Mouse (Mus musculus): ENCODE results near the gene Zbtb16.

Gene Zbtb16

DNA sequence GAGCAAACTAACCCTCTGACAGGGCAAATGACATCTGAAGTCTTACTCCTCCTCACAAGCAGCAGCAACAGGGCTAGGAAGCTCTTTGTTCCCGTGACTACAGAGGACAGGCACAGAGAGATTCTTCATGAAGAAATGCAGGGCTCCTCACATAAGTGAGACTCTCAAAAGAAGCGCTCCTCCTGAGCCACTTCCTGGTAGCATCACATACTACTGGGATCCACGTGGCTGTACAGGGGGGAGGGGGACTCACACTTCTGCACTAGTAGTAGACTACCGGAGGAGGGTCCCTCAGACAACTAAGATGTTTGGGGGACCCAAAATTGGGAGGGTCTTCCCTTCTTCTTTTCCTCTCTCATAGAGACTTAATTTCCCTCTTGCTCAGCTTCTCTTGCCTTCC lies 139.7 kb downstream of the Zbtb16 start:
- DNase-seq = no peak

DNA sequence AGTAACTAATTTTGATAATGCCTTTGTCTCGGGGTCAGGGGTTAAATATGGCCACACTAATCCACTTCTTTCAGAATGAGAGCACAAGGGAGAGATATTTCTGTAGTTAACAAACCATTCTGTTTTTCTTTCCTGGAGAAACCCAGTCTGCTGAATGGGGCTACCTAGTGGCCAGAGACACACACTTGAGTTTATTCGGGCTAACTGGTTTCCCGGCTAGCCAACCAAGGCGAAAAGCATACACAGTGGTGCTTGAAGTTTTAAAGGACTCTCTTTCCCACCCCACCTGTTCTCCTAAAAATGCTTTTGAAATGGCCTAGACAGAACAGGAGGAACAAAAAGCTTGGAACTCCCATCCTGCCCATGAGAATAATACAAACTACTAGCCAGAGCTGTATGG lies 140.2 kb downstream of the Zbtb16 start:
- DNase-seq = no peak

DNA sequence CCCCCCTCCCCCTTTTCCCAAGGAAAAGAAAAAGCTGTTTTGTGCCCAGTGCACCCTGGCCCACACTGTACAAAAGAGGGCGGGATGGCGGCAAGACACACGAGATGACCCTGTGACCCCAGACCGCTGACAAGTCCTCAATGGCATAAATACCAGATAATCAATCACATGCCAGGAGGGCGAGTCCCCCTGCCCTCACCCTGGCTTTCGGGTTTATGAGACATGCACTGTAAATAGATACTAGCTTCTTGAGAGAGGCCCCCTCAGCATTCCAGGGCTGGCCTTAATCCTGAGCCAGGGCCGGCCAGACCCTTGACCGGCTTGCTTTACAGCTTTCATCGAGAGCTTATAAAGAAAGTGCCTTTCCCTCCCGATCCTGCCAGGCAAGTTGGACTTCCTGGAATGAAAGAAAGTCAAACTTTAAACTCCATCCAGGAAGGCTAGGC lies 141.4 kb downstream of the Zbtb16 start:
- no peak for DNase-seq

DNA sequence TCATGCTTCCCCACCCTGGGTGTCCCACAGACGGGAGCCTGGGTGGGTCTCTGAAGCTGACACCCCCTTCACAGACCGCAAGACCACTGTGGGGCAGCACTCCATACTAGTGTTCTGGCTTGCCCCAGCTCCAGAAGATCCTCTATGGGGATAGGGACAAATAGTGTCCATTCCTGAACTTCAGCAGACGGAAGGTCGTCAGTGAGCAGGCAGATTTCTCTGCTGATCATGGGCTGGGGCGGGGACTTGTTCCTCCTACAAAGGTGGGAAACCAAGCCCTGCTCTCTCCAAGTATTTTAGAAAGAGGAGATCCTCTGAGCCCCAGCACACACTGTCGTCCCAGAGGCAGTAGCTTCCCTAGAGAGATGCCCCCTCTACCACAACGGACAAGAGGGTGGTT lies 142.3 kb downstream of the Zbtb16 start:
- DNase-seq = no peak

DNA sequence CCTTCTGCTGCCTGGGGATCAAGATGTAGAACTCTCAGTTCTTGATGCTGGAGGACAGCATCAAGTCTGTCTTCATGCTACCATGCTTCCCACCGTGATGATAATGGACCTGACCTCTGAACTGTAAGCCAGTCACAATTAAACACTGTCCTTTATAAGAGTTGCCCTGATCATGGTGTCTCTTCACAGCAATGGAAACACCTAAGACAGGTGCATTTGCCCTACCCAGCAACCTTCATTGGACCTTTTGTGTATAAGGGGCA lies 146.4 kb downstream of the Zbtb16 start:
- no peak for DNase-seq

DNA sequence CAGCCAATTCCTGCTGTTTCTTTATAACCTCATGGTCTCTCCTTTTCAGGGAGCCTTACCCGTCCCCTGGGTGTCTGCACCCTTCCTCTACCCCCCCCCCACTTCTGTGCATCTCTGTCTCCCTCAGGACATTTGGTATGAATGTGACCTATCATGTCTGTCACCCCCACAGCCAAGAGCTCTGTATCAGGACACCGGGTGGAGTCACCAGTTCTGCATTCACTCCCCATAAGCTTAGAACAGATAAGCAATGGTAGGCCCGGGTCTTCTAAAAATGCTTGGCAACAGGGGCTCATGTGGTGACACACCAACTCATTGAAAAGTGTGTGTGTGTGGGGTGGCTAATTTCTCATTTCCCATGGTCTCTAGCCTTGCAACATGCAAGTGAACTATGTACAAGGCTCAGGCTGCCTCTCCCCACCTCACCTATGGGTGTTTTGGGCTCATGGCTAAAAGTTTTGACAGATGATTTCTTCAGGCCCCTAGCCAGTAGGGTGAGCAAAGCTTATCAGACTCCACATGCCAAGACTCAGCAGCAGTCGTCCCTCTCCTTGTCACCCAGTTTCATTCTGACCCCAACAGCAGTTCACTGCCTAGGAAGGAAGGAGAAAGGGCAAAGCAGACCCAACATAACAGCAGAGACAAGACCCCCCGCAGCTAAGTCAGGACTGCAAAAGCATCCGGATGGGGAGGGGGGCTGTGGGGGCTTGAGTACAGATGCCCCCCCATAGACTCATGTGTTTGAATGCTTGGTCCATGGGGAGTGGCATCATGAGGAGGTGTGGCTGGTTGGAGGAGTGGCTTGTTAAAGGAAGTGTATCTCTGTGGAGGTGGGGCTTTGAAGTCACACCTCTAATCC lies 146.9 kb downstream of the Zbtb16 start:
- DNase-seq = no peak

DNA sequence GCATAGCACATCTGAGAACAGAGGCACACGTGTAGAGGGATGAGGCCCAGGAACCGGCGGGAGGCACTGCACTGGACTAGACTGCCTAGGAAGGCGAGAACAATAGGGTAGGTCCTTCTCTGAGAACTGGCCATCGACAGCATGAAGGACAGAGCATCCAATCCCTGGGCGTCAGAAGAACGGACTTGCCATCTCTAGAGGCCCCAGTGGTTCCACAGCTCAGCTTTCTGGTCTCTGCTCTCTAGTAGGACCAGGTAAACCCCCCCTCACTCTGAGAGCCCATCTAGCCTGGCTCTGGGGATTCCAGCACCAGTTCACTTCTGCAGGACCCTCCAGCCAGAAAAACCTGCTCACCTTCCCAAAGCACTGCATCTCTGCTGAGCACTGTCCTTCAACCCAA lies 148.1 kb downstream of the Zbtb16 start:
- DNase-seq = no peak

DNA sequence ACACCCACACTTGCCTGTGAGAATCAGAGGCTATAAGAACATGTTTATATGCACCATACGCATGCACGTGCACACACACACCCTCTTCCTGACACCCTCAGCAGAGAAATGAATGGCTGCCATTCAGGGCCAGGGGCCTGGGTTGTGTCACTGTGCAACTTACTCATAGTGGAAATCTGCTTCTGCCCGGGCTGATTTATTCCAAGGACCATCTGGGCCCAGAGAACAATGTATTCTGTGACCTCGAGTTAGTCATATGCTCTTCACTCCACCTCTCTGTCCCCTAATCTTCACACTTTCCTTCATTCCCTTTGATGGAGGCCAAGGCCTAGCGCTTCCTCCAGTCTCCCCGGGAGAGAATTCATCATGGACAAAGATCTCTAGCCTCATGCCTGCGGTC lies 150.3 kb downstream of the Zbtb16 start:
- no peak for DNase-seq

DNA sequence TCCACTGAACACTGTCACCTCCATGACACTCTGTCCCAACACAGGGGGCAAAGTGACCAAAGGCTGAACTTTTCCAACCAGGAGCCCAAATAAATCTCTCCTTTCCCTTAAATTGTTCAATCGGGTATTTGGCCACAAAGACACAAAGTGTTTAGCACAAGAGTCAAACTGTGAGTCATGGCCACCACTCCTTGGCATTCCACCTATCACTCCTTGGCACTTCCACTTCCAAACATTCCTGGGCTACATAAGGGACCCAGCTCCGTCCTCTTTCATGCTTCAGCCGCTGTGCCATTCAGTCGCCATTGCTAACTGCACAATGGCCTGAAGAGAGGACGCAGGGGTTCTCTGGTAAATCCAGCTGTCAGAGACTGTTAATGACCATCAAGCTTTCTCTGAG lies 151.9 kb downstream of the Zbtb16 start:
- no peak for DNase-seq

DNA sequence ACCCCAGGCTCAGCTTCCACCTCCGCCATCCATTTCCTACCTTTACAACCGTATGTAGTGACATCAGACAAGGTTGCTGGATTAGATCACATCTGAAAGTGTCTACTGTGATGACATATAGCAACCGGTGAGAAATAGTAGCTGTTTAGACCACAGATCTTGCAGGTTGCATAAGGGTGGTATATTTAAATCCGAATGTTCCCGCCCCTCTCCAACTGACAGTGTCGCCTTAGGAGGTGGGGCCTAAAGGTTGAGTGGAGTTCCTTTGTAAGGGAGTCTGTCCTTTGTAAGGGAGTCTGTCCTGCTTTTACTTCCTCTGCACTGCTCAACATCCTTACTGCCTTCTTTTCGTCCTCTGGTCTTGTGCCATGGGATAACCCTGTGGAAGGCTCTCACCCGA lies 154.8 kb downstream of the Zbtb16 start:
- no peak for DNase-seq

DNA sequence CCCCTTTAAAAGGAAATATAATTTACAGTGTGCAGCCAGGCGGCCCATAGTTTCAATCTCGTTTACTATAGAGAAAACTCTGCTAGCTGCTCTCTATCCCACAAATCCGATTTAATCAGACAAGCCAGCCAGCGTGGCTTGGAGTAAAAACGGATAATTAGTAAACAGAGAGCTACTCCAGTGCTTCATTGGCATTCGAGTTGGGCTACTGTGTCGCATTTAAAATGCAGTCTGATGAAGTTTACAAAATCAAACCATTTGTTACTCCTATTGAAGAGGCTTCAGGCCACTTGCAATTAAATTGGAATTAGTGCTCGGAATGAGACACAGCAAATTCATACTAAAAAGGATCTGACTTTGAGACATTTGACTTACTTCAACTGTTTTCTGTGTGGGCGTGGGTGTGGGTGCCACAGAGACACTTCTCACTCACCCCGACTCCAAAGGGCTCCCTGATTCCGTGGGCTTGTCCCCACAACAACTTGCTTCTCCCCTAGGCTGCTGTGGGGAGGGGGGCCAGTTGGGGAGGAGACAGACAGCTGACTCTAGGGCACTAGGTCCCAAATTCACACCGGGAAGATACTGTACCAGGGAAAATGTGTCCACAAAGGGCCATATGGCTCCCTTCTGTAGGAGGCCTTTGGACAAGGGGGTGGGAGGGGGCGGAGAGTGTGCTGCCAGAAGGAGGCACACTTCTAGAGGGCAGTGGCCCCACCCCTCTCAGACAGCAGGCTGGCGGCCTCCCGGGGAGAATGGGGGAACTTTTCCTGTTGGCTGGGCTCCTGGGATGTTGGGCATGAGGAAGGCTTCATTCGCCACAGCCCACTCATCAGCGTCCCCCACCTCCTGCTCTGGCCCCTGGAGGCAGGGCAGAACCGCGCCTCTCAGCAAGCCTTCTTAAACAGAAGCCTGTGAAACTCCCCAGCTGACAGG lies 157.3 kb downstream of the Zbtb16 start:
- DNase-seq = no peak

DNA sequence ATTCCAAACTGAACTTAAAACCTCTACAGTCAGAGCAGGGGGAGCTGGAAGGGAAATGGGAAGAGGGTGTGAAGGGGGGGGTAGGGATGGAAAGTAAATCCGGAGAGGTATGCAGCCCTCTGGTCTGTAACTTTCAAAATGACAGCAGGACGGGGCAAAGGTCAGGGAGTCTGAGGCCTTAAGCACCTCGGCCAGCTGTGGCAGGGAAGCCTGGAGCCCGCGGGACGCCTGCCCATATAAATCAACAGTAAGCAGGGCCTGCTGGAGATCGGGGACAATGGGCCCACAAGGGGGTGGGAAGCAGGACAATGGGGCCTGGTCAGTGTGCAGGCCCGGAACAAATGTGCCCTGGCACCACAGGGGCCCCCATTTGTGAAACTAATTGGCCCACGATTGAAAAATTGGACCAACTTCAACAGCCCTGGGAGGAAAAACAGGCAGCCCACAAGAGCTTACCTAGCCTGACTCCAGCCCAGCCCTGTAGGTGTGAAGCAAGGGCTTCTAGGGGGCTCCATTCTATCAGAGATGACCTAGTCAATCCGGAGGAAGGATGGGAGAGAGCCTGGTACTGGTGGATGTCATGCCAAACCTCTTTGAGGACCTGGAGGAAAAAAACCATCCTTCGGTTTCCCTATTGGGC lies 160.8 kb downstream of the Zbtb16 start:
- DNase-seq = peak; percentile 72

DNA sequence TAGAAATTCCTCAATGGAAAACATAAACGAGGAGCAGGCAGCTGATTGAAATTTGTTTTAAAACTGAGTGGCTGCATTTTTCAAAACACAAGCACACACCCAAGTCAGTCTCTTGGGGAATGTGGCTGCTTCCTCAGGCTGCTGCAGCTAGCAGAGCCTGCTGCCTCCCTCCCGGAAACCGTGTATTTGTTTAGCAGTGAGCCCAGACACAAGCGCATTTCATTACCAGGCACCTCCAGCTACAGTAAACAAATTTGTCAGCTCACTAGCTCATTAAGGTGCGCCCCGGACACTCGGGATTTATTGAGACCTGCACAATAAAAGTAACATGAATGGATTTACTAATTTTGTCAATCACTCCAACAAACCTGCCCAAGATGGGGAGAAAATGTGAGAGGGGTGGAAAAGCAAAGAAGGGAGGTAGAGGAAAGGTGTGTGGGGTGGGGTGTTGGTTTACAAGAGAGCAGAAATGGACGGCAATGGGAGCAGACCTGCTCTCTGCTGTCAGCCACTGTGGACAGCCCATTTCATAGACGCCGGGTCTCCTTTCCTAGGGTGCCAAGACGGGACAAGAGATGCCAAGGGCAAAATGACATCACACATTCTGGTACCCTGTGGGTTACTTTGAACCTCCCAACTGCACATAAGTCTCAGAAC lies 161.5 kb downstream of the Zbtb16 start:
- no peak for DNase-seq

DNA sequence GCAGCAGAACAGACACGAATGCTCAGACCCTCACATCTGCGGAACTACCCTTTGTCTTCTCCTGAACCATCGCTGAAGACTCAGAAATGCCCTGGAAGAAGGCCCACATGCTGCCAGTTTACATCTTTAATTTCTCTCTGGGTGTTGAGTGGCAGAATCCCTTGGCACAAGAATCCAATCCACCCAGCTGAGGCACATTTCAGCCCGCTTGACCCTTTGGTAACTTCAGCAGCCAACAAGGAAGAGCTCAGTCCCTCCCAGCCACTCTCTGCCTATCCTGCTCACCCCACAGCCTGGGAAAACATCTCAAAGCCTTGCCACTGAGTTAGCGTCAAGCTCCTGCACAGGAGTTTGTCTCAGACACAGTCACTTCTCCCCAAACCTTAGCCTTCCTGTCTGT lies 162.2 kb downstream of the Zbtb16 start:
- DNase-seq = no peak

DNA sequence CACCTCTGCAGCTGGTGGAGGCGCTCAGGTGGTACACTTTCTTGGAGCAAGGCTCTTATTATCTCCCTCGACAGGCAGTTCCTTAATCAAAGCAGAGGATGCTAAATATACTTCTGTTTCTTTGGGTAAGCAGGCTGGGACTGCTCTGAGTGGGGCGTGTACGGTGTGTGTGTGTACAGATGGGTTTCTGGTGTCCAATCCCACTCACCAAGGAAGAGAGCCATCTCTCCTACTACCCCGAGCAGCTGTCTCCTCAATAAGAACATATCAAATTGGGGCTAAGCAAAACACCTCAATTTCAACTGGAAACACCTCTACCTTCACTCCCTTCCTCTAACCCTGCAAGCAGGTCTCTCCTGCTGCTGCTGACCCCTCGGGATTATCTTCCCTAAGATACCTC lies 162.8 kb downstream of the Zbtb16 start:
- peak; percentile 81 for DNase-seq

DNA sequence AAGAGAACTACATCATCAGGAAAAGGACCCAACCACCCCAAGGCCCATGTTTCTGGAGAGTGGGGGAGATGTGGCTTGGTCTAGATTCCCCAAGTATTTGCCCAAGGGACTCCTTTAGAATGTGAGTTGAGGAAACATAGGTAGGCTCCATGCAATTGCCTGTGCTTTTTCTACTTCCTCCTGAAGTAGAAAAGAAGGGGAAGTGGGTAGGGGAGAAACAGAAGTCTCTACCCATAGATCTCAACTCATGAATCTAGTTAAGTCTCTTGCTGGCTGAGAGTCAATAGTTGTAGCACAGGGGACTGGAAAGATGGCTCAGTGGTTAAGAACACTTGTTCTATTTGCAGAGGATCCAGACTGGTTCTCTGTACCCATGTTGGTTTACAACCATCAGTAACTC lies 164.2 kb downstream of the Zbtb16 start:
- no peak for DNase-seq

DNA sequence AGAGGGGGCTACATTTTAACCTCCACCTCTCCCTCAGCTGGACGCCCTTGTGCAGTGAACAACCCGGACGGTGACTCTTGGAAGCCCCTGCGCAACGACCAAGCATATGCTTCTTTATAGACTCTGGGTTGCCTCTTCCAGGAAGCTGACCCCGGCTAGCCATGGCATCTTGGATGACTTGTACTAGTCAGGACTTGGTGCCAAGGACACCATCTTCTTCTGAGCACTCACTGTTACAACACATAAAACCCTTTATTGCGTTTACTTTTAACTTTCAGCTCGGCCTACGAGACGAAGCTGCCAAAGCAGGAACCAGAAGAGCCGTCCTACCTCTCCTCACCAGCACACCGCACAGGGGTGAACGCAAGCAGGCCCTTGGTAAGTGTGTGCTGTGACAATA lies 165.9 kb downstream of the Zbtb16 start:
- no peak for DNase-seq

DNA sequence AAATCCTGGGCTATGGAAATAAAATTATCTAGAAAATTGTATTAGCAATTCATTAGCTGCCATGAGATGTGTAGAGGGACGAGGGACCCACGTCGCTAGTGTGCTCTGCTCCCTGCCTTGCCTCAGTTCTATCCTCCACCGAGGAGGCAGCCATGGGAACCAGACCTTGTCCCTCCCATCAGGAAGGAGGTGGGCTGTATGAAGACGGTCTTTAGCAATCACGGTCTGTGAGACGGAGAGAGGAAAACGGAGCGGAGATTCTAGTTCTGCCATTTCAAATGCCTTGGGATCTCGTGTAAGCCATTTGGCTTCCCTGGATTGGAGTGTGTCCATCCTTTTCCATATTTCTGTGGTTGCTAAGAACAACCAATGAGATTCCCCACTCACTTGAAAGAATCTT lies 166.3 kb downstream of the Zbtb16 start:
- no peak for DNase-seq

DNA sequence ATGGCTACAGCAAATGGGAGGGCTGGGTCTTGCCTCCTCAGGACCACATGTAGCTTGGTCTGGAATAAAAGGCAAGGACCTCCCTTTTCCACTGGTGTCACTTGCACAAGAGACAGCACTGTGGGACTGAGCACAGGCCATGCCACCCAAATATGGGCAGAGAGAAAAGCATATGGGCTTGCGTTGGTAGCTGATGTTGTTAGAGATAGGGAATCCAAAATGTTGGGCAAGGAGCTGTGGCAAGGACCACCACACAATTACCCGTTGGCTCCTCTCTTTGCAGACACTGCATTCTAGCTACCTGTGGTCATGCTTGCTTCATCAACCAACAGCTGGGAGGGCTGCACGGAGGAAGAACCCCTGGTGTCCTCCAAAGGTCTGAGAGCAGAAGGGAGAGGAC lies 169.3 kb downstream of the Zbtb16 start:
- no peak for DNase-seq

DNA sequence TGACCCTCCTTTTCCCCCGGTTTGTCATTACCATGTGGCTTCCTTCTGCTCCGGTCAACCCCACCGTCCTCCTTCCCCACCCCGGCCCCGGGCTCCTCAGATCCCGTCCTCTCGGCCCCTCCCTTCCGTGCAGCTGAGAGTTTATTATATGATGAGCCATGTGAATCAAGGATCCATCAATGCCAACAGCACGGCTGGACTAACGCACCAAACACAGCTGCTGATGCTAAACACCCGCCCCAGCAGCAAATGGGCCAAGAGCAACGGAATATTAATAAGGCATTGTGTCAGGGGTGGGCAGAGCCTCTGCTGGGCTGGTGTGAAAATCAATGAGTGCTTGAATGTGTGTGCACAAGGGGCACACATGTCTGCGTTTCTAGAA lies 173.0 kb downstream of the Zbtb16 start:
- DNase-seq = no peak

DNA sequence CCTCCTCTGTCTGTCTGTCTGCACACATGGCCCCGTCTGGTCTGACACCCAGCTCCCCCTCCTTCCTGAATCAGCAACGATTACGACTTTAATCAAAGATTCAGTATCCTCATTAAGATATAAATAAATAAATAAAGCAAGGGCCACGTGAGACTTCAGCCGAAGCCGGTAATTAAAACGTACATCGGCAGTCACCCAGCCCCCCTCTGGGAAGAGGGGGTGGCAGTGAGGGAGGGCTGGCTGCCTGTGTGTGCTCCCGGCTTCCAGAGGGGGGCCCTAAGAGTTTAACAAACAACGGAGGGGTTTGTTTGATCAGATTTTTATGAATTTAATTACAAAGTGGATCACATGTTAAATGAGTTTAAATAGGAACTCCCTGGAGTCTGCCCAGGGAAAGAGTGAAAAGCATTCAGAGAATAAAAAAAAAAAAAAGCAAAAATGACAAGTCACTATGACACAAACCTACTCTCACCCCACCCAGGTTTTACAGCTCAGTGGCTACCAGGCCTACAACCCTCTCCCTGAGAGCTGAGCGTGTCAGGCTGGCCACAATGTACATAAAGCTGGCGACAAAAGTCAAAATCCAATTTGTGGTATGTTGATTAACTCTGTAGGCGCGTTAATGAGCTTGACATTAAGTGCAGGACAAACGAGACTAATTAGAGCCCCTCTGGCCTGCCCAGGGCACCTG lies 173.5 kb downstream of the Zbtb16 start:
- no peak for DNase-seq

DNA sequence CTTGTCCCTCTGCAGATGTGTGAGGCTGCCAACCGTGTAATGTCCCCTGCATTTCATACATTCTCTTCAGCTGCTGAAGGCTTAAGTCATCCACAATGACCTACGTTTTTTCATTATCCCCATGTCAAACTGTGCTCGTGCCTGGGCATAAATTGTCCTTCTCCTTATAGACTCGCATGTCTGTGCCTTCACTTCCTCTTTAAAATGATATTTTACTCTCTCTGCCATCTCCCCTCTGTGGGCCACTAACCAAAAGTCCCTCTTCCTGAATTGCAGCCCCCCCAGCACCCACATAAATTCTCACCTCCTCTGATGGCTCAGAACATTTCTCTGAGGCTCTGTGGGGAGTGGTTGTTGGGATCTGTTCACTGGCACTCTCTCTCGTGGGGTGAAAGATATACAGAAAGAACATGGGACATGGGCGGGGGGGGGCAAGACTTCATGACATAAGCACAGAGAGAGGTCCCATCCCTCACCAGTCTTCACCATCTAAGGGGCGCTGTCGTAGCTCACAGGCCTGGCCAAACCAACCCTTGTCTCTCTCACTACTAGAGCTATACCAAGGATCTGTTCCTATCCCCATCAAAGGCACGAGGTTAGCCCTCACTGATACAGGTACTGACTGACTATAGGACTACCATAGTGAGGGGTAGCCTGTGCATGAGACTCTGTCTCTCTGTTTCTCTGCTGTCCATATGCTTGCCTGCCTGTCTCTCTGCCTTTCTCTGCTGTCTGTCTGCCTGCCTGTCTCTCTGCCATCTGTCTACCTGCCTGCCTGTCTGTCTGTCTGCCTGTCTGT lies 174.6 kb downstream of the Zbtb16 start:
- no peak for DNase-seq

Measured in layer of hippocampus, adult 9-11 months (tissue).